Mouse (Mus musculus): ENCODE measurements around the gene Glg1.

DNA sequence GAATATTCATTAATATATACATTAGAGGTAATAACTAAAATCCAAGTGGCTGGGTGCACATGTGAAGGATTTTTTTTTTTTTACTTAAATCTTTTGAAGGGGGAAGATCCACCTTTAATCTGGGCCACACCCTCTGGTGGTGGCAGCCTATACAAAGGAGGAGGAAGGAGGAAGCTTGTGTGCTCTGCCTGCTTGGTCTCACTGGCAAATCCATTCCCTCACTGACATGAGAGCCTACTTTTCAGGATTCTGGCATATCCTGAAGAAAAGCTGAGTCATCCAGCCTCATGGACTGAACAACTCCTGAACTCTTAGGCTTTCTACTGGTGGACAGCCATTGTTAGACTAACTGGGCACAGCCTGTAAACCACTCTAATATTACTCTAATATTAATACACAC is 49.1 kb downstream of the Glg1 start:
- no peak for TF ChIP-seq CTCF (conservative IDR thresholded peaks at IDR 0.05; ENCODE audit: insufficient read depth, insufficient read length, low read depth, low read length)
- no peak for TF ChIP-seq POLR2A (IDR thresholded peaks at IDR 0.05; ENCODE audit: low read depth, low read length)
